Mouse (Mus musculus): ENCODE measurements around the gene Birc3. TPM values are rescaled to one million over a fixed set of nuclear protein-coding genes. Genes with fewer than 3 reads are reported as not detected.
"Not testable (repeated sequence)": the region's sequence is repeated elsewhere in the genome, so short reads cannot be mapped to it uniquely, and the experiment has no call there.

The Birc3 gene
- polyA plus RNA-seq, 1 experiment = 9.2 TPM

DNA sequence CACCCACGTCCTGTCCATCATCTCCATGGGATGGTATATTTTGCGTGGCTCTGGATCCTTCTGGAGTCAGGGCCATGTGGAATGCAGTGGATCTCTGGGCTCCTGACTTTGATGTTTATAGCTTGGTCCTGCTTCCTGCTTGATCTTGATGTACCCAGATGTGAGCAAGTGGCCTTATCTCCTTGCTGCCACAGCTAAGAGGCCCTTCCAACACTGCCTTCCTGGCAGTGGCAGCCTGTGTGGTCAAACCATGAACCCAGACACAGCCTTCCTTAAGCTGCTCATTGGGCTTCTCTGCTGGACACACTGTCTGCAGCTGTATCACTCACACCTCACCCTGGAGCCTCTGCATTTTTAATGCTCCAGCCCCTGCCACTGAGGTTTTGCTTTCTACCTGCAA is 30.3 kb upstream of the Birc3 start:
- no peak for DNase-seq
- no peaks in the 10 kb centered on the region for H3K27me3 ChIP-seq (replicated peaks; ENCODE audit: control insufficient read depth, insufficient read depth, low read length)
- no peak overlapping the region for H3K27ac ChIP-seq (ENCODE audit: insufficient read depth, low read depth, low read length)
- H3K4me1 ChIP-seq (ENCODE audit: control insufficient read depth, insufficient read depth, low read length) = no peaks in the 10 kb centered on the region
- WGBS = 94% methylated on average over 2 of the region's 2 CpGs
- H3K36me3 ChIP-seq (ENCODE audit: control insufficient read depth, insufficient read depth, low read length) = no peaks in the 10 kb centered on the region
- no peak overlapping the region for H3K4me3 ChIP-seq (ENCODE audit: insufficient read depth, low read depth, low read length)
- TF ChIP-seq CTCF (conservative IDR thresholded peaks at IDR 0.05; ENCODE audit: insufficient read depth, insufficient read length, low read depth, low read length) (no peak), POLR2A (IDR thresholded peaks at IDR 0.05; ENCODE audit: low read depth, low read length) (no peak)

DNA sequence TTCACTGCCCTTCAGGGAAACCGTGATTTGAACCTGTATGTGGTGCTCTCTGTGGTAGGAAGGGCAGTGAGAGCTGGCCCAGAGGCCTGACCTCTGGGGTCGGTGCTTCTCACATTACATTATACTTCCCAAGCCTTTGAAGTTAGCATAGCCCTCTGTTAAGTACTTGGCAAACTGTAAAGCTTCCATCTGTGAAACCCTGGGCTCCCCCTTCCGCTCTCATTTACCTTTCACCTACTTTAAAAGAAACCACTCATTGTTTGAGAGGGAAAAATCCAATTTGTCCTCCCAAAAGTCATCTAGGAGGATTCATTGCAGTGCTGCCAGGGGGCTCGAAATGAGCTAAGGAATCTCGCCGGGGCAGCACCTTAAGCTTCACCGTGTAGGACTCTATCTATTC is 29.3 kb upstream of the Birc3 start:
- Histone ChIP-seq H3K4me1 (ENCODE audit: control insufficient read depth, insufficient read depth, low read length) (no peaks in the 10 kb centered on the region), H3K36me3 (ENCODE audit: control insufficient read depth, insufficient read depth, low read length) (no peaks in the 10 kb centered on the region), H3K27me3 (replicated peaks; ENCODE audit: control insufficient read depth, insufficient read depth, low read length) (no peaks in the 10 kb centered on the region), H3K4me3 (ENCODE audit: insufficient read depth, low read depth, low read length) (no peak overlapping the region), H3K27ac (ENCODE audit: insufficient read depth, low read depth, low read length) (no peak overlapping the region)
- WGBS = 55% methylated on average over 7 of the region's 7 CpGs
- TF ChIP-seq CTCF (conservative IDR thresholded peaks at IDR 0.05; ENCODE audit: insufficient read depth, insufficient read length, low read depth, low read length) (no peak), POLR2A (IDR thresholded peaks at IDR 0.05; ENCODE audit: low read depth, low read length) (no peak)
- no peak for DNase-seq

DNA sequence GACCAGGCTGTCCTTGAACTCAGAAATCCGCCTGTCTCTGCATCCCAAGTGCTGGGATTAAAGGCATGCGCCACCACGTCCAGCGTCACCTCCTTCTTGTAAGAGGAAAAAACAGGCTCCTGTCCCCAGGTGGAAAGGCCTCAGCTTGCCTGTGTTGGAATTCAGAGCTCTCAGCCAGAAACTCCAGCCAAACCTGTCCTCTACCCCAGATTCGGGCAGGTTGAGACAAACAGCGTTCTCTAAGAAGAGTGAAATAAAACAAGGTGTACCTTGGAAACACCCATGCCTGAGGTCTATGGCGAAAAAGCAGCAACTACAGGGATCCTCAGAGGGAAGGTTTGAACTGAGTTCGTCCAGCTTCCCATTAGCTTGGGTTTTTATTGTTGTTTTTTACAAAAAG is 28.0 kb upstream of the Birc3 start:
- H3K27me3 ChIP-seq (replicated peaks; ENCODE audit: control insufficient read depth, insufficient read depth, low read length) = no peaks in the 10 kb centered on the region
- H3K4me1 ChIP-seq (ENCODE audit: control insufficient read depth, insufficient read depth, low read length) = no peaks in the 10 kb centered on the region
- H3K27ac ChIP-seq (ENCODE audit: insufficient read depth, low read depth, low read length) = no peak overlapping the region
- WGBS = 94% methylated on average over 8 of the region's 8 CpGs
- DNase-seq = no peak
- H3K4me3 ChIP-seq (ENCODE audit: insufficient read depth, low read depth, low read length) = no peak overlapping the region
- H3K36me3 ChIP-seq (ENCODE audit: control insufficient read depth, insufficient read depth, low read length) = no peaks in the 10 kb centered on the region
- TF ChIP-seq CTCF (conservative IDR thresholded peaks at IDR 0.05; ENCODE audit: insufficient read depth, insufficient read length, low read depth, low read length) (no peak), POLR2A (IDR thresholded peaks at IDR 0.05; ENCODE audit: low read depth, low read length) (no peak)

DNA sequence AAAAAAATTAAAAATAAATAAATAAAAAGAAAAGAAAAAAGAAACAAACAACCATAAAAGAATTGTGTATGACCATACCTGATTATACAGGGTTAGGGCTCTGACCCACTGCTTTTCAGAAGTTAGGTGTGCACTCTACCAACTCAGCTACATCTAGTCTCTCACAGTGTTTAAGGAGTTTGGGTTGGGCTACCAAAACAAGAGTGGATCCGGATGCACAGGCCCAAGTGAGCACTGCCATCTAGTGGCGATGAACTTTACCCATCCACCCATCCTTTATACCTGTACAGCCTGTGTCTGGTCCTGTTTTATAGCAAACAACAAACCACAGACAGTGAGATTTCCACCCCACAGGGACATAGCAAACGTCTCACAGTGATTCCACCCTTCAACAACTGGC is 24.5 kb upstream of the Birc3 start:
- H3K27me3 ChIP-seq (replicated peaks; ENCODE audit: control insufficient read depth, insufficient read depth, low read length) = no peaks in the 10 kb centered on the region
- no peak overlapping the region for H3K4me3 ChIP-seq (ENCODE audit: insufficient read depth, low read depth, low read length)
- no peak overlapping the region for H3K27ac ChIP-seq (ENCODE audit: insufficient read depth, low read depth, low read length)
- no peaks in the 10 kb centered on the region for H3K4me1 ChIP-seq (ENCODE audit: control insufficient read depth, insufficient read depth, low read length)
- 1% methylated on average over 3 of the region's 3 CpGs for WGBS
- TF ChIP-seq POLR2A (IDR thresholded peaks at IDR 0.05; ENCODE audit: low read depth, low read length) = no peak
- TF ChIP-seq CTCF (conservative IDR thresholded peaks at IDR 0.05; ENCODE audit: insufficient read depth, insufficient read length, low read depth, low read length) = peak; percentile 95
- no peaks in the 10 kb centered on the region for H3K36me3 ChIP-seq (ENCODE audit: control insufficient read depth, insufficient read depth, low read length)
- peak; percentile 79 for DNase-seq

DNA sequence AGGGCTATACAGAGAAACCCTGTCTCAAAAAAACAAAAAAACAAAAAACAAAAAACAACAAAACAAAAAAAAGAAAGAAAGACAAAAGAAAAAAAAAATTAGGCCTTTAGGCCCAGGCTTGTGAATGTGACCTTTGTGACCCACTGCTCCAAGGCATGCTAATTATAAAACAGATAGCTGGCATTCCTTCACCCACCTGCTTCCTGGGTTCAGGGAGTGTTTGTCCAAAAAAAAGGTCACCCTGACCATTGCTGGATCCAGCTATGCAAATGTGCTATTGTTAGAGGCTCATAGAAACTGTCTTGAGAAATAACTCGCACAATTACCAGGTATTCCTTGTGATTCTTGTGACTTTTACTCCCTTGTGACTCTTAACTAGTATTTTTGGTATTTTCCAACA is 18.8 kb upstream of the Birc3 start:
- DNase-seq = peak; percentile 19
- H3K36me3 ChIP-seq (ENCODE audit: control insufficient read depth, insufficient read depth, low read length); H3K27me3 ChIP-seq (replicated peaks; ENCODE audit: control insufficient read depth, insufficient read depth, low read length); H3K4me1 ChIP-seq (ENCODE audit: control insufficient read depth, insufficient read depth, low read length); H3K4me3 ChIP-seq (ENCODE audit: insufficient read depth, low read depth, low read length); H3K27ac ChIP-seq (ENCODE audit: insufficient read depth, low read depth, low read length): not testable (repeated sequence)
- 85% methylated on average over 1 of the region's 1 CpGs for WGBS

DNA sequence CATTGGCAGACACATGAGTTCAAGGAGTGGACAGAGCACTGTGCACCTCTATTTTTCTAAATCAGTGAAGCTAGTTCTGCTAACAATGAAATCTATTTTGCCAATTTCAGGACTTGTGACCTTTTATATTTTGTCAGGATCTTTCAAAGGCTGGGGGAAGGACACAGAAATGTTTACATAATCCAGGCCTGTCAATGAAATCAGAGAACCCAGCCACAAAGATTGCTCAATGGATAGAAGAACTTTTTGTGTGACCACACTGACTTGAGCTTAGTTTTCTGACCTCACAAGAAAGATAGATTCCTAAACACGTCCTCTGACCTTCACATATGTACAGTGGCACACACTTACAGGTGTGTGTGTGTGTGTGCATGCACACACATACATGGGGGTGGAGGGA is 18.2 kb upstream of the Birc3 start:
- no peak overlapping the region for H3K4me3 ChIP-seq (ENCODE audit: insufficient read depth, low read depth, low read length)
- WGBS = 74% methylated on average over 1 of the region's 1 CpGs
- H3K4me1 ChIP-seq (ENCODE audit: control insufficient read depth, insufficient read depth, low read length) = no peaks in the 10 kb centered on the region
- H3K27me3 ChIP-seq (replicated peaks; ENCODE audit: control insufficient read depth, insufficient read depth, low read length) = no peaks in the 10 kb centered on the region
- H3K36me3 ChIP-seq (ENCODE audit: control insufficient read depth, insufficient read depth, low read length) = no peaks in the 10 kb centered on the region
- no peak for DNase-seq
- TF ChIP-seq POLR2A (IDR thresholded peaks at IDR 0.05; ENCODE audit: low read depth, low read length) = no peak
- TF ChIP-seq CTCF (conservative IDR thresholded peaks at IDR 0.05; ENCODE audit: insufficient read depth, insufficient read length, low read depth, low read length) = no peak
- no peak overlapping the region for H3K27ac ChIP-seq (ENCODE audit: insufficient read depth, low read depth, low read length)

DNA sequence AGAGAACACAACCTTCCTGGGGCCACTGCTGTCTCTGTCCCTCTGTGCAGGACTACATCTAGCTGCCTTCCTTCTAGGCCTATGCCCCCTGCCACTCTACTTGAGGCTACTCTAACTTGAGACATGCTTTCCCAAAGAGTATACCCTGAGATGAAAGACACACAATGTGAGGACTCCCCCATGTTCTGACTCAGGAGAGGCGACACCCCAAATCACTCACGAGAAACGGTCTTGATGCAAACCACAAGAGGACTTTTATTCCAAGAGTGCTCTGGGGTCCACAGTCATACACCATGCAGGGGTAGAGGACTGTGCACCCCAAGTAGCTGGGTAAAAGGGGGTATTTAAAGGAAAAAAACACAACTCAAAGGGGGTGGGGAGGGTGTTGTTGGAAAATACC is 11.4 kb upstream of the Birc3 start:
- TF ChIP-seq POLR2A (IDR thresholded peaks at IDR 0.05; ENCODE audit: low read depth, low read length) (no peak), CTCF (conservative IDR thresholded peaks at IDR 0.05; ENCODE audit: insufficient read depth, insufficient read length, low read depth, low read length) (no peak)
- Histone ChIP-seq H3K4me1 (ENCODE audit: control insufficient read depth, insufficient read depth, low read length) (no peaks in the 10 kb centered on the region), H3K36me3 (ENCODE audit: control insufficient read depth, insufficient read depth, low read length) (no peaks in the 10 kb centered on the region), H3K4me3 (ENCODE audit: insufficient read depth, low read depth, low read length) (no peak overlapping the region), H3K27me3 (replicated peaks; ENCODE audit: control insufficient read depth, insufficient read depth, low read length) (no peaks in the 10 kb centered on the region), H3K27ac (ENCODE audit: insufficient read depth, low read depth, low read length) (no peak overlapping the region)
- DNase-seq = no peak
- 98% methylated on average over 3 of the region's 3 CpGs for WGBS

DNA sequence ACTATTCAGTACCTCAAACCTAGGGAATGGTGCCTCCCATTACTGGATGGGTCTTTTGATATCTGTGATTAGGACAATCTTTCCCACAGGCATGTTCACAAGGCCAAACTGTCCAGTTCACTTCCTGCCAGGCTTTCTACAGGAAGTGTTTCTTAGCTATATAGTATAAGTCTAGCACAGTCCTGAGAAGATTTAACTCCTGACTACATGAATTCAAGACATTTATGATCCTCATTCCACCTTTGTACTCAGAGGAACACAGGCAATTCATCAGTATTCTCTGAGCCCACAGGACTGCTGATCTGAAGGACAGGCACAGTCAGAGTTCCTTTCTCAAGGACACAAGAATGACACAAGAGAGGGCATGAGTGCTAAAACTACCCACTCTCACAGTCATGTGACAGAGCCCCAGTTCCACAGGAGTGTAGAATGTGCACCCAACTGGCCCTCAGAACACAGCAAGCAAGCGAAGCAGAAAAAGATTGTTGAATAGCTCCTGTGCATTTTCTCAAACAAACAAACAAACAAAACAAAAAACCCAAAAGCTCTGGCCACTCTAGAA is 9.4 kb upstream of the Birc3 start:
- Histone ChIP-seq H3K27ac (ENCODE audit: insufficient read depth, low read depth, low read length) (no peak overlapping the region), H3K4me3 (ENCODE audit: insufficient read depth, low read depth, low read length) (no peak overlapping the region), H3K4me1 (ENCODE audit: control insufficient read depth, insufficient read depth, low read length) (no peaks in the 10 kb centered on the region), H3K36me3 (ENCODE audit: control insufficient read depth, insufficient read depth, low read length) (no peaks in the 10 kb centered on the region), H3K27me3 (replicated peaks; ENCODE audit: control insufficient read depth, insufficient read depth, low read length) (no peaks in the 10 kb centered on the region)
- TF ChIP-seq CTCF (conservative IDR thresholded peaks at IDR 0.05; ENCODE audit: insufficient read depth, insufficient read length, low read depth, low read length) (no peak), POLR2A (IDR thresholded peaks at IDR 0.05; ENCODE audit: low read depth, low read length) (no peak)
- 88% methylated on average over 1 of the region's 1 CpGs for WGBS
- DNase-seq = no peak
